In the genomic region with DNA sequence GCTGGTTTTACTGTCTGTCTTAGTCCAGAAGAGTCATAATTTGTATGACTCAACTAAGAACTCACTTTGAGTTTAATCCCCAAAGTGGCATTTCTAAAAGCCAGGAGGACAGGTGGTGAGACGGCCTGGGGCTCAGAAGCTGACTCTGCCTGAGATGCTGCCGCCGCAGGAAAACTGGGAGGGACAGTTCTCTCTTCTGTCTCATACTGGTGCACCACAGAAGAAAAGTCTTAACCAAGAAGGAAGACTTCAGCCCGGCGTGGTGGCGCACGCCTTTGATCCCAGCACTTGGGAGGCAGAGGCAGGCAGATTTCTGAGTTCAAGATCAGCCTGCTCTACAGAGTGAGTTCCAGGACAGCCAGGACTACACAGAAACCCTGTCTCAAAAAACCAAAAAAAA, we compare ENCODE assay signal across 1 mouse cellular context.
TF ChIP-seq lines count a peak whose summit lies in the region.

No protein-coding gene starts in this region.

TF ChIP-seq in CH12.LX, 34 proteins besides CTCF, POLR2A, EP300 and RAD21:
- TF ChIP-seq SIN3A (IDR thresholded peaks at IDR 0.05; ENCODE audit: low read length), result no peak
- TF ChIP-seq MAX (IDR thresholded peaks at IDR 0.05; ENCODE audit: low read length), result no peak
- TF ChIP-seq MAFK (IDR thresholded peaks at IDR 0.05; ENCODE audit: insufficient replicate concordance, low read length), result no peak
- TF ChIP-seq RCOR1 (conservative IDR thresholded peaks at IDR 0.05; ENCODE audit: low read depth, low read length), result no peak
